20 mouse cellular contexts compared by ENCODE assay signal in genomic region chr4:147928540-147928939, GRCm38 (mm10). TPM values are rescaled to one million over a fixed set of nuclear protein-coding genes. Genes with fewer than 3 reads are reported as not detected.
DNase-seq lines count a peak whose midpoint lies in the region; ATAC-seq and TF ChIP-seq lines count a peak whose summit lies in the region.
"Had no signal": no experiment of that assay in that cellular context is flagged by ENCODE, and none has a peak within 500 bp of the region (broad histone marks: within the 10 kb centered on the region; RNA-seq: fewer than 3 reads in every experiment).

No protein-coding gene starts in this region.

- H3K4me2 ChIP-seq in hindbrain, embryonic 11.5 days (replicated peaks; ENCODE audit: low read depth, low read length): no peak overlapping the region
- H3K4me2 ChIP-seq in midbrain, postnatal 0 days (ENCODE audit: low read depth, low read length, poor library complexity, severe bottlenecking): no peak overlapping the region
- no peak overlapping the region for H3K4me2 ChIP-seq in midbrain, embryonic 13.5 days (replicated peaks)
- no peak overlapping the region for H3K4me2 ChIP-seq in hindbrain, embryonic 13.5 days
- H3K4me2 ChIP-seq: embryonic facial prominence, embryonic 15.5 days had no signal

- 69% methylated on average over 7 of the region's 7 CpGs for WGBS in hindbrain, embryonic 10.5 days
- WGBS in hindbrain, embryonic 11.5 days: 65% methylated on average over 7 of the region's 7 CpGs
- 66% methylated on average over 7 of the region's 7 CpGs for WGBS in midbrain, postnatal 0 days
- 65% methylated on average over 7 of the region's 7 CpGs for WGBS in midbrain, embryonic 13.5 days
- 66% methylated on average over 7 of the region's 7 CpGs for WGBS in hindbrain, embryonic 13.5 days

- H3K27me3 ChIP-seq in hindbrain, embryonic 10.5 days (ENCODE audit: insufficient read depth, poor library complexity, severe bottlenecking): no peaks in the 10 kb centered on the region
- no peaks in the 10 kb centered on the region for H3K27me3 ChIP-seq in hindbrain, embryonic 11.5 days (ENCODE audit: control insufficient read depth, insufficient read depth, low read length)
- H3K27me3 ChIP-seq in midbrain, postnatal 0 days (ENCODE audit: insufficient read depth, low read length): no peaks in the 10 kb centered on the region
- H3K27me3 ChIP-seq in midbrain, embryonic 13.5 days: no peaks in the 10 kb centered on the region
- H3K27me3 ChIP-seq in hindbrain, embryonic 13.5 days: no peaks in the 10 kb centered on the region
- H3K27me3 ChIP-seq: embryonic facial prominence, embryonic 15.5 days had no signal

- peaks cover 53% of the 10 kb centered on the region for H3K36me3 ChIP-seq in hindbrain, embryonic 10.5 days
- no peaks in the 10 kb centered on the region for H3K36me3 ChIP-seq in hindbrain, embryonic 11.5 days (ENCODE audit: control insufficient read depth, insufficient read depth, low read length)
- H3K36me3 ChIP-seq in midbrain, postnatal 0 days (ENCODE audit: insufficient read depth, low read length): no peaks in the 10 kb centered on the region
- 0 out of 2 replicates have a peak, but pooled peaks cover 4% of the 10 kb centered on the region for H3K36me3 ChIP-seq in midbrain, embryonic 13.5 days
- H3K36me3 ChIP-seq in hindbrain, embryonic 13.5 days: peaks cover 7% of the 10 kb centered on the region; the same call in 1 of the 2 replicates

- H3K4me3 ChIP-seq in hindbrain, embryonic 10.5 days: 0 out of 2 replicates have a peak overlapping the region, but pooled peaks have one; percentile 4
- H3K4me3 ChIP-seq in hindbrain, embryonic 11.5 days (ENCODE audit: low read depth, low read length): no peak overlapping the region
- no peak overlapping the region for H3K4me3 ChIP-seq in midbrain, postnatal 0 days (ENCODE audit: low read depth, low read length)
- no peak overlapping the region for H3K4me3 ChIP-seq in midbrain, embryonic 13.5 days (replicated peaks)
- no peak overlapping the region for H3K4me3 ChIP-seq in hindbrain, embryonic 13.5 days
- H3K4me3 ChIP-seq: embryonic facial prominence, embryonic 15.5 days had no signal

- no peaks in the 10 kb centered on the region for H3K9me3 ChIP-seq in hindbrain, embryonic 10.5 days
- H3K9me3 ChIP-seq in hindbrain, embryonic 11.5 days (ENCODE audit: control insufficient read depth, low read length): no peaks in the 10 kb centered on the region
- H3K9me3 ChIP-seq in midbrain, postnatal 0 days (ENCODE audit: low read length): no peaks in the 10 kb centered on the region
- H3K9me3 ChIP-seq in midbrain, embryonic 13.5 days: no peaks in the 10 kb centered on the region
- H3K9me3 ChIP-seq in hindbrain, embryonic 13.5 days: no peaks in the 10 kb centered on the region
- H3K9me3 ChIP-seq: embryonic facial prominence, embryonic 15.5 days had no signal

- H3K4me1 ChIP-seq in hindbrain, embryonic 10.5 days (replicated peaks): peaks cover 17% of the 10 kb centered on the region
- H3K4me1 ChIP-seq in hindbrain, embryonic 11.5 days (replicated peaks; ENCODE audit: control insufficient read depth, insufficient read depth, low read length): no peaks in the 10 kb centered on the region
- H3K4me1 ChIP-seq in midbrain, postnatal 0 days (ENCODE audit: insufficient read depth, low read length): no peaks in the 10 kb centered on the region
- 0 out of 2 replicates have a peak, but pooled peaks cover 3% of the 10 kb centered on the region for H3K4me1 ChIP-seq in midbrain, embryonic 13.5 days (replicated peaks)
- H3K4me1 ChIP-seq in hindbrain, embryonic 13.5 days (replicated peaks): no peaks in the 10 kb centered on the region; the same call in 1 of the 2 replicates

- H3K9ac ChIP-seq in hindbrain, embryonic 11.5 days (ENCODE audit: low read depth, low read length): no peak overlapping the region
- H3K9ac ChIP-seq in midbrain, postnatal 0 days (replicated peaks; ENCODE audit: low read length, poor library complexity, severe bottlenecking): no peak overlapping the region
- no peak overlapping the region for H3K9ac ChIP-seq in midbrain, embryonic 13.5 days (replicated peaks)
- H3K9ac ChIP-seq in hindbrain, embryonic 13.5 days: no peak overlapping the region
- H3K9ac ChIP-seq: embryonic facial prominence, embryonic 15.5 days; liver, embryonic 14.5 days had no signal

- no peak for TF ChIP-seq CTCF in midbrain, postnatal 0 days (IDR thresholded peaks at IDR 0.05)

- DNase-seq in hindbrain, embryonic 10.5 days (ENCODE audit: low spot score): no peak
- DNase-seq in hindbrain, embryonic 11.5 days (ENCODE audit: low spot score): no peak
- DNase-seq in midbrain, postnatal 0 days (ENCODE audit: low spot score): no peak
- no peak for DNase-seq in adrenal gland, postnatal 14 days
- no peak for DNase-seq in right cerebral cortex, postnatal 10 days (ENCODE audit: low spot score in 2 of 2)
- no peak for DNase-seq in frontal cortex, postnatal 25 days (ENCODE audit: low spot score in 2 of 2)
- DNase-seq: adrenal gland, adult 8-10 months; cerebellum, adult 9-11 months; gastrocnemius, postnatal 10 days; kidney, adult 18-20 months; layer of hippocampus, adult 9-11 months; thymus, postnatal 4 days had no signal

- peak overlapping the region; percentile 72 for H3K27ac ChIP-seq in hindbrain, embryonic 10.5 days
- no peak overlapping the region for H3K27ac ChIP-seq in hindbrain, embryonic 11.5 days (ENCODE audit: low read depth, low read length)
- no peak overlapping the region for H3K27ac ChIP-seq in midbrain, postnatal 0 days (ENCODE audit: low read depth, low read length)
- no peak overlapping the region for H3K27ac ChIP-seq in midbrain, embryonic 13.5 days
- H3K27ac ChIP-seq in hindbrain, embryonic 13.5 days: no peak overlapping the region
- H3K27ac ChIP-seq: embryonic facial prominence, embryonic 15.5 days; liver, embryonic 14.5 days had no signal

- ATAC-seq in hindbrain, embryonic 11.5 days (ENCODE audit: low FRiP score): no peak
- peak; percentile 42; the same call in 1 of the 2 replicates for ATAC-seq in midbrain, postnatal 0 days (ENCODE audit: low FRiP score)
- no peak for ATAC-seq in midbrain, embryonic 13.5 days
- 0 out of 2 replicates have a peak, but pooled peaks have one; percentile 34 for ATAC-seq in hindbrain, embryonic 13.5 days (ENCODE audit: low FRiP score)

RNA-seq across cellular contexts. Expression of gene Plod1, which starts 8.0 kb away (rescaled TPM):
- 30.5 and 31.2 TPM in 2 replicates for polyA plus RNA-seq in hindbrain, embryonic 10.5 days (2016; fragmentation: Nextera tagmentation; extraction: Ambion mirVana)
- polyA plus RNA-seq in hindbrain, embryonic 11.5 days (2014; fragmentation: Nextera tagmentation; extraction: Ambion mirVana): 28.2 and 28.7 TPM in 2 replicates
- total RNA-seq in midbrain, postnatal 0 days (2014; rRNA removed): 25.1 and 26.1 TPM in 2 replicates
- polyA plus RNA-seq in midbrain, postnatal 0 days (2015; fragmentation: Nextera tagmentation; extraction: Ambion mirVana): 20.0 and 20.2 TPM in 2 replicates
- 18.7 and 20.4 TPM in 2 replicates for polyA plus RNA-seq in midbrain, embryonic 13.5 days (2015; fragmentation: Nextera tagmentation; extraction: Ambion mirVana)
- polyA plus RNA-seq in hindbrain, embryonic 13.5 days (2015; fragmentation: Nextera tagmentation; extraction: Ambion mirVana): 26.6 and 28.1 TPM in 2 replicates
- total RNA-seq in adrenal gland, postnatal 14 days (2021): 43.7 and 44.2 TPM in 2 replicates

RNA-seq across cellular contexts. Expression of gene 2510039O18Rik, which starts 12.2 kb away (rescaled TPM):
- polyA plus RNA-seq in hindbrain, embryonic 10.5 days (2016; fragmentation: Nextera tagmentation; extraction: Ambion mirVana): 11.9 and 14.9 TPM in 2 replicates
- 13.6 and 16.7 TPM in 2 replicates for polyA plus RNA-seq in hindbrain, embryonic 11.5 days (2014; fragmentation: Nextera tagmentation; extraction: Ambion mirVana)
- 56.8 and 68.3 TPM in 2 replicates for total RNA-seq in midbrain, postnatal 0 days (2014; rRNA removed)
- 10.6 and 12.3 TPM in 2 replicates for polyA plus RNA-seq in midbrain, postnatal 0 days (2015; fragmentation: Nextera tagmentation; extraction: Ambion mirVana)
- 10.2 and 13.6 TPM in 2 replicates for polyA plus RNA-seq in midbrain, embryonic 13.5 days (2015; fragmentation: Nextera tagmentation; extraction: Ambion mirVana)
- polyA plus RNA-seq in hindbrain, embryonic 13.5 days (2015; fragmentation: Nextera tagmentation; extraction: Ambion mirVana): 12.6 and 13.0 TPM in 2 replicates
- total RNA-seq in adrenal gland, postnatal 14 days (2021): 43.4 and 44.0 TPM in 2 replicates

RNA-seq across cellular contexts. Expression of gene Mfn2, which starts 24.0 kb away (rescaled TPM):
- polyA plus RNA-seq in hindbrain, embryonic 10.5 days (2016; fragmentation: Nextera tagmentation; extraction: Ambion mirVana): 43.4 and 52.4 TPM in 2 replicates
- polyA plus RNA-seq in hindbrain, embryonic 11.5 days (2014; fragmentation: Nextera tagmentation; extraction: Ambion mirVana): 33.2 and 39.0 TPM in 2 replicates
- total RNA-seq in midbrain, postnatal 0 days (2014; rRNA removed): 92.3 and 97.7 TPM in 2 replicates
- polyA plus RNA-seq in midbrain, postnatal 0 days (2015; fragmentation: Nextera tagmentation; extraction: Ambion mirVana): 96.9 and 99.0 TPM in 2 replicates
- polyA plus RNA-seq in midbrain, embryonic 13.5 days (2015; fragmentation: Nextera tagmentation; extraction: Ambion mirVana): 77.3 and 78.6 TPM in 2 replicates
- polyA plus RNA-seq in hindbrain, embryonic 13.5 days (2015; fragmentation: Nextera tagmentation; extraction: Ambion mirVana): 82.6 and 86.9 TPM in 2 replicates
- 191 and 207 TPM in 2 replicates for total RNA-seq in adrenal gland, postnatal 14 days (2021)

RNA-seq across cellular contexts. Expression of gene Nppb, which starts 57.0 kb away (rescaled TPM):
- 0.29 TPM in 1 of 2 replicates, not detected in the other for polyA plus RNA-seq in hindbrain, embryonic 10.5 days (2016; fragmentation: Nextera tagmentation; extraction: Ambion mirVana)
- polyA plus RNA-seq in hindbrain, embryonic 11.5 days (2014; fragmentation: Nextera tagmentation; extraction: Ambion mirVana): 0.23 and 0.39 TPM in 2 replicates
- not detected in 2 replicates for total RNA-seq in midbrain, postnatal 0 days (2014; rRNA removed)
- polyA plus RNA-seq in midbrain, postnatal 0 days (2015; fragmentation: Nextera tagmentation; extraction: Ambion mirVana): 0.29 TPM in 1 of 2 replicates, not detected in the other
- 0.36 TPM in 1 of 2 replicates, not detected in the other for polyA plus RNA-seq in midbrain, embryonic 13.5 days (2015; fragmentation: Nextera tagmentation; extraction: Ambion mirVana)
- 0.30 TPM in 1 of 2 replicates, not detected in the other for polyA plus RNA-seq in hindbrain, embryonic 13.5 days (2015; fragmentation: Nextera tagmentation; extraction: Ambion mirVana)
- total RNA-seq in adrenal gland, postnatal 14 days (2021): not detected in 2 replicates
- total RNA-seq: CH12.LX; gastrocnemius, postnatal 10 days; left cerebral cortex, postnatal 36 days had no signal
- polyA plus RNA-seq: liver, embryonic 14.5 days; lung, postnatal 0 days; small intestine, adult 2 months had no signal

RNA-seq across cellular contexts. Expression of gene Fv1, which starts 59.8 kb away (rescaled TPM):
- polyA plus RNA-seq in hindbrain, embryonic 10.5 days (2016; fragmentation: Nextera tagmentation; extraction: Ambion mirVana): 13.5 and 15.8 TPM in 2 replicates
- 11.8 and 15.3 TPM in 2 replicates for polyA plus RNA-seq in hindbrain, embryonic 11.5 days (2014; fragmentation: Nextera tagmentation; extraction: Ambion mirVana)
- total RNA-seq in midbrain, postnatal 0 days (2014; rRNA removed): 5.0 and 5.1 TPM in 2 replicates
- polyA plus RNA-seq in midbrain, postnatal 0 days (2015; fragmentation: Nextera tagmentation; extraction: Ambion mirVana): 3.1 and 3.4 TPM in 2 replicates
- polyA plus RNA-seq in midbrain, embryonic 13.5 days (2015; fragmentation: Nextera tagmentation; extraction: Ambion mirVana): 11.6 and 12.1 TPM in 2 replicates
- 10.9 and 12.0 TPM in 2 replicates for polyA plus RNA-seq in hindbrain, embryonic 13.5 days (2015; fragmentation: Nextera tagmentation; extraction: Ambion mirVana)
- 7.8 and 9.2 TPM in 2 replicates for total RNA-seq in adrenal gland, postnatal 14 days (2021)

Comparison
In these comparisons a context has a peak if more than half of its experiments do, and no peak if none do; other contexts are left out.
1. ATAC-seq: peak in midbrain, postnatal 0 days (single experiment) and hindbrain, embryonic 13.5 days (single experiment); none in hindbrain, embryonic 11.5 days (single experiment) and midbrain, embryonic 13.5 days (single experiment).